ENCODE assay signal across 8 mouse cellular contexts in the genomic region with DNA sequence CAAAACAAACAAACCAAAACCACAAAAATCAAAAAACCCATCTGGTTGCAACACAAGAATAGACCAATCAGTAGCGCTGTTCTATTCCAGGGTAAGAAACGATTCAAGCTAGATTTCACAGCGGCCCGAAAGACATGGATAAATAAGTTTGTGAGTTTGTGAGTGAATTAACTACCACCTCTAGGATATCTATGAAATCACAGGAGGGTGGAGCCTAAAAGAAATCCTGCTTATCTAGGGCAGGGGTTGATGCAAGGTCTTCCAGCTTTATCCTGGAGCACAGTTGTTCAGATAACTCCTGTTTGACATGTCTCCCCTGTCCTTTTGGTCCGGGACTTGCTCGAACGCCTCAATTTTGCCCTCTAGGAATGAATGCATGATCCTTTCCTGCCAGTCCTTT. TPM values are rescaled to one million over a fixed set of nuclear protein-coding genes. Genes with fewer than 3 reads are reported as not detected.
DNase-seq lines count a peak whose midpoint lies in the region; ATAC-seq and TF ChIP-seq lines count a peak whose summit lies in the region.

No protein-coding gene starts in this region.

- peak overlapping the region; percentile 97 for H3K4me3 ChIP-seq in testis, adult 2 months (ENCODE audit: control insufficient read depth, low read depth, low read length)
- H3K4me3 ChIP-seq in liver, embryonic 13.5 days (replicated peaks) = peak overlapping the region; percentile 73

- TF ChIP-seq CTCF in testis, adult 2 months (IDR thresholded peaks at IDR 0.05; ENCODE audit: control insufficient read depth, insufficient read depth, insufficient replicate concordance, low read depth, low read length) = no peak

- no peak for TF ChIP-seq POLR2A in testis, adult 2 months (IDR thresholded peaks at IDR 0.05; ENCODE audit: control insufficient read depth, low read depth, low read length)

- H3K27ac ChIP-seq in testis, adult 2 months (ENCODE audit: control insufficient read depth, insufficient read depth, low read depth, low read length) = peak overlapping the region; percentile 90
- no peak overlapping the region for H3K27ac ChIP-seq in liver, embryonic 13.5 days

- 21% methylated on average over 7 of the region's 7 CpGs for WGBS in liver, embryonic 13.5 days (ENCODE audit: insufficient replicate concordance)

- no peak for DNase-seq in frontal cortex, postnatal 14 days (ENCODE audit: low spot score in 2 of 2)
- no peak for DNase-seq in testis, postnatal 14 days (ENCODE audit: low spot score)
- no peak for DNase-seq in liver, embryonic 13.5 days
- DNase-seq in urinary bladder, adult 18-20 months (ENCODE audit: low spot score in 2 of 2) = no peak
- no peak for DNase-seq in urinary bladder, adult 2 months (ENCODE audit: low spot score)
- DNase-seq in left cerebral cortex, adult 9 months (ENCODE audit: low spot score in 2 of 2) = no peak

- H3K9ac ChIP-seq in liver, embryonic 13.5 days = peak overlapping the region; percentile 75

- peak; percentile 13; the same call in 1 of the 2 replicates for ATAC-seq in frontal cortex, adult (ENCODE audit: low TSS enrichment)
- ATAC-seq in liver, embryonic 13.5 days (ENCODE audit: low read depth) = no peak

- peak overlapping the region; percentile 81 for H3K4me2 ChIP-seq in liver, embryonic 13.5 days

- peaks cover 9% of the 10 kb centered on the region for H3K4me1 ChIP-seq in testis, adult 2 months (ENCODE audit: control insufficient read depth, insufficient read depth, low read length)
- peaks cover 36% of the 10 kb centered on the region for H3K4me1 ChIP-seq in liver, embryonic 13.5 days (replicated peaks)

- H3K36me3 ChIP-seq in testis, adult 2 months (ENCODE audit: control insufficient read depth, insufficient read depth, low read length) = no peaks in the 10 kb centered on the region
- H3K36me3 ChIP-seq in liver, embryonic 13.5 days = no peaks in the 10 kb centered on the region

- no peaks in the 10 kb centered on the region for H3K27me3 ChIP-seq in testis, adult 2 months (ENCODE audit: control insufficient read depth, insufficient read depth, low read length)
- H3K27me3 ChIP-seq in liver, embryonic 13.5 days = no peaks in the 10 kb centered on the region

- H3K9me3 ChIP-seq in liver, embryonic 13.5 days (replicated peaks) = no peaks in the 10 kb centered on the region

RNA-seq across cellular contexts. Expression of gene Scamp2, which starts 0.5 kb away (rescaled TPM):
- 465 and 495 TPM in 2 replicates for polyA plus RNA-seq in testis, adult 2 months (2012; rRNA removed)
- polyA plus RNA-seq in liver, embryonic 13.5 days (2015; fragmentation: Nextera tagmentation; extraction: Ambion mirVana) = 26.9 and 27.6 TPM in 2 replicates
- 60.9 and 62.9 TPM in 2 replicates for polyA plus RNA-seq in urinary bladder, adult 2 months (2012; rRNA removed)

RNA-seq across cellular contexts. Expression of gene Mpi, which starts 7.7 kb away (rescaled TPM):
- polyA plus RNA-seq in testis, adult 2 months (2012; rRNA removed) = 268 and 282 TPM in 2 replicates
- 12.3 and 13.2 TPM in 2 replicates for polyA plus RNA-seq in liver, embryonic 13.5 days (2015; fragmentation: Nextera tagmentation; extraction: Ambion mirVana)
- polyA plus RNA-seq in urinary bladder, adult 2 months (2012; rRNA removed) = 21.3 and 22.5 TPM in 2 replicates

RNA-seq across cellular contexts. Expression of gene Fam219b, which starts 22.9 kb away (rescaled TPM):
- 2.3 and 2.8 TPM in 2 replicates for polyA plus RNA-seq in testis, adult 2 months (2012; rRNA removed)
- polyA plus RNA-seq in liver, embryonic 13.5 days (2015; fragmentation: Nextera tagmentation; extraction: Ambion mirVana) = 7.6 and 8.2 TPM in 2 replicates
- polyA plus RNA-seq in urinary bladder, adult 2 months (2012; rRNA removed) = 14.9 and 17.5 TPM in 2 replicates

RNA-seq across cellular contexts. Expression of gene Ulk3, which starts 29.0 kb away (rescaled TPM):
- polyA plus RNA-seq in testis, adult 2 months (2012; rRNA removed) = 9.2 and 9.5 TPM in 2 replicates
- polyA plus RNA-seq in liver, embryonic 13.5 days (2015; fragmentation: Nextera tagmentation; extraction: Ambion mirVana) = 3.6 and 3.7 TPM in 2 replicates
- polyA plus RNA-seq in urinary bladder, adult 2 months (2012; rRNA removed) = 32.4 and 38.8 TPM in 2 replicates

RNA-seq across cellular contexts. Expression of gene Cox5a, which starts 39.2 kb away (rescaled TPM):
- 335 and 344 TPM in 2 replicates for polyA plus RNA-seq in testis, adult 2 months (2012; rRNA removed)
- 412 and 430 TPM in 2 replicates for polyA plus RNA-seq in liver, embryonic 13.5 days (2015; fragmentation: Nextera tagmentation; extraction: Ambion mirVana)
- polyA plus RNA-seq in urinary bladder, adult 2 months (2012; rRNA removed) = 223 and 254 TPM in 2 replicates

Comparison
In these comparisons a context has a peak if more than half of its experiments do, and no peak if none do; other contexts are left out.
1. RNA of gene Mpi, which starts 7.7 kb away (polyA plus RNA-seq): 268 to 282 TPM in testis, adult 2 months; 21.3 to 22.5 TPM in urinary bladder, adult 2 months and 12.3 to 13.2 TPM in liver, embryonic 13.5 days; every median in the first group is over 10 times any median in the second.